Comparison of ENCODE assay signal across 15 mouse cellular contexts in genomic region chr3:52993296-52993695, GRCm38 (mm10).
"Had no signal": no experiment of that assay in that cellular context is flagged by ENCODE, and none has a peak within 500 bp of the region (broad histone marks: within the 10 kb centered on the region; RNA-seq: fewer than 3 reads in every experiment).

No protein-coding gene starts in this region.

- H3K9ac ChIP-seq: neural tube, embryonic 13.5 days; neural tube, embryonic 15.5 days; stomach, embryonic 15.5 days had no signal

- H3K27ac ChIP-seq: neural tube, embryonic 13.5 days; neural tube, embryonic 15.5 days; stomach, embryonic 15.5 days; stomach, postnatal 0 days had no signal

- H3K9me3 ChIP-seq: neural tube, embryonic 13.5 days; neural tube, embryonic 15.5 days; stomach, embryonic 15.5 days had no signal

- H3K4me3 ChIP-seq: neural tube, embryonic 13.5 days; neural tube, embryonic 15.5 days; stomach, embryonic 15.5 days had no signal

- H3K4me2 ChIP-seq: neural tube, embryonic 13.5 days; neural tube, embryonic 15.5 days; stomach, embryonic 15.5 days had no signal

- H3K27me3 ChIP-seq: neural tube, embryonic 13.5 days; neural tube, embryonic 15.5 days; stomach, embryonic 15.5 days had no signal

- DNase-seq: retina, postnatal 1 day; right cerebral cortex, adult 18-20 months; right cerebral cortex, postnatal 14 days; right cerebral cortex, postnatal 4 days; spleen, adult 18-20 months; thymus, adult 18-20 months; thymus, adult 2 months; thymus, postnatal 14 days; thymus, postnatal 25 days; thymus, postnatal 36 days; thymus, postnatal 4 days had no signal

- H3K4me1 ChIP-seq: neural tube, embryonic 13.5 days; neural tube, embryonic 15.5 days; stomach, embryonic 15.5 days had no signal
